Mouse (Mus musculus) liver, adult 2 months (tissue): ENCODE results near the gene Gab2. TPM values are rescaled to one million over a fixed set of nuclear protein-coding genes. Genes with fewer than 3 reads are reported as not detected.

Experiments
- DNase-seq: peaks from one replicate; pipeline ENCODE4 v3.0.0-alpha.2; 2011; ENCODE audit warnings: low read depth, low spot score; ENCODE audit errors: extremely low read depth
- H3K27ac ChIP-seq: fragments of 200-500 bp; replicated peaks from 2 replicates; pipeline ENCODE4 v1.5.1; 2012; ENCODE audit warnings: low read depth, mild to moderate bottlenecking, control low read depth, inconsistent platforms, low read length; ENCODE audit not compliant: insufficient read depth
- H3K27me3 ChIP-seq: fragments of 200-500 bp; 2 replicates; pipeline ENCODE4 v1.6.1; 2012; ENCODE audit warnings: mild to moderate bottlenecking, moderate library complexity, low read length, inconsistent platforms; ENCODE audit not compliant: control insufficient read depth, insufficient read depth
- H3K36me3 ChIP-seq: fragments of 200-500 bp; 2 replicates; pipeline ENCODE4 v1.6.1; 2012; ENCODE audit warnings: low read length, inconsistent platforms; ENCODE audit not compliant: control insufficient read depth, insufficient read depth
- H3K4me1 ChIP-seq: fragments of 200-500 bp; 2 replicates; pipeline ENCODE4 v1.6.1; 2011; ENCODE audit warnings: low read length; ENCODE audit not compliant: control insufficient read depth, insufficient read depth
- H3K4me3 ChIP-seq: fragments of 200-500 bp; 2 replicates; pipeline ENCODE4 v1.5.1; 2011; ENCODE audit warnings: low read depth, mild to moderate bottlenecking, control low read depth, low read length, moderate library complexity; ENCODE audit not compliant: insufficient read depth
- H3K79me2 ChIP-seq: fragments of 200-500 bp; 2 replicates; pipeline ENCODE4 v1.6.1; 2012; ENCODE audit warnings: inconsistent platforms, mild to moderate bottlenecking, low read length, moderate library complexity; ENCODE audit not compliant: control insufficient read depth, insufficient read depth
- H3K9ac ChIP-seq: fragments of 200-500 bp; 2 replicates; pipeline ENCODE4 v1.6.1; 2012; ENCODE audit warnings: low read depth, mild to moderate bottlenecking, control low read depth, inconsistent platforms, low read length
- CTCF ChIP-seq: fragments of 200-500 bp; IDR thresholded peaks from 2 replicates; pipeline ENCODE4 v1.5.1; 2011; ENCODE audit warnings: low read depth, low read length, control low read depth
- POLR2A ChIP-seq: fragments of 200-500 bp; IDR thresholded peaks from 2 replicates; pipeline ENCODE4 v1.6.1; 2011; ENCODE audit warnings: low read length, control low read depth; ENCODE audit not compliant: insufficient read depth; ENCODE audit errors: extremely low read depth
- WGBS: fragments of 180-500 bp; shearing (Covaris S2); methylation state at CpG from one replicate; pipeline ENCODE4 v1.1.7; 2018; 5-methylcytosine and 5-hydroxymethylcytosine counted together
- polyA plus RNA-seq: library from polyadenylated mRNA; depleted of rRNA; stranded (reverse); fragments of >200 nt; gene quantifications from 2 replicates; pipeline ENCODE4 v1.2.3, GENCODE M21; 2012
- total RNA-seq: library from RNA; depleted of rRNA; stranded (reverse); fragments of >200 nt; gene quantifications from 2 replicates; pipeline ENCODE4 v1.2.3, GENCODE M21; 2014

Gab2 gene
- total and polyA plus RNA-seq, 2 experiments: 1.0 TPM

GRCm38 (mm10) chr7:97247661-97248060 is 166.3 kb downstream of the Gab2 start:
- TF ChIP-seq POLR2A (no peak), CTCF (no peak)
- DNase-seq: no peak
- Histone ChIP-seq H3K4me3 (no peak overlapping the region), H3K36me3 (no peaks in the 10 kb centered on the region), H3K9ac (no peak overlapping the region), H3K27me3 (no peaks in the 10 kb centered on the region), H3K27ac (no peak overlapping the region), H3K4me1 (no peaks in the 10 kb centered on the region), H3K79me2 (no peaks in the 10 kb centered on the region)
- WGBS: 50% methylated on average over 1 of the region's 1 CpGs

GRCm38 (mm10) chr7:97248136-97248535 is 166.8 kb downstream of the Gab2 start:
- Histone ChIP-seq H3K4me3 (no peak overlapping the region), H3K79me2 (no peaks in the 10 kb centered on the region), H3K27ac (no peak overlapping the region), H3K27me3 (no peaks in the 10 kb centered on the region), H3K9ac (no peak overlapping the region), H3K4me1 (no peaks in the 10 kb centered on the region), H3K36me3 (no peaks in the 10 kb centered on the region)
- WGBS: 88% methylated on average over 5 of the region's 5 CpGs
- TF ChIP-seq POLR2A: no peak
- no peak for TF ChIP-seq CTCF
- no peak for DNase-seq

GRCm38 (mm10) chr7:97251638-97252037 is 170.3 kb downstream of the Gab2 start:
- DNase-seq: peak; percentile 25
- Histone ChIP-seq H3K27me3 (no peaks in the 10 kb centered on the region), H3K4me3 (no peak overlapping the region), H3K9ac (no peak overlapping the region), H3K4me1 (no peaks in the 10 kb centered on the region), H3K79me2 (no peaks in the 10 kb centered on the region), H3K36me3 (no peaks in the 10 kb centered on the region), H3K27ac (no peak overlapping the region)
- TF ChIP-seq POLR2A (no peak), CTCF (no peak)
- WGBS: 41% methylated on average over 2 of the region's 2 CpGs

- 48% methylated on average over 1 of the region's 1 CpGs for WGBS
Observed at GRCm38 (mm10) chr7:97262541-97262940, 181.2 kb downstream of the Gab2 start.

GRCm38 (mm10) chr7:97270367-97270766 is 189.0 kb downstream of the Gab2 start:
- no peaks in the 10 kb centered on the region for H3K79me2 ChIP-seq
- H3K36me3 ChIP-seq: no peaks in the 10 kb centered on the region
- TF ChIP-seq POLR2A: no peak
- TF ChIP-seq CTCF: no peak
- H3K27ac ChIP-seq: no peak overlapping the region
- no peak overlapping the region for H3K9ac ChIP-seq
- H3K4me3 ChIP-seq: no peak overlapping the region
- H3K27me3 ChIP-seq: no peaks in the 10 kb centered on the region
- no peaks in the 10 kb centered on the region for H3K4me1 ChIP-seq
- no peak for DNase-seq

More at GRCm38 (mm10) chr7:97262541-97262940, 181.2 kb downstream of the Gab2 start:
- H3K9ac ChIP-seq: no peak overlapping the region
- H3K27ac ChIP-seq: no peak overlapping the region
- no peak for DNase-seq
- H3K79me2 ChIP-seq: no peaks in the 10 kb centered on the region
- H3K36me3 ChIP-seq: no peaks in the 10 kb centered on the region
- H3K4me3 ChIP-seq: no peak overlapping the region
- TF ChIP-seq CTCF (no peak), POLR2A (no peak)
- no peaks in the 10 kb centered on the region for H3K4me1 ChIP-seq
- no peaks in the 10 kb centered on the region for H3K27me3 ChIP-seq

GRCm38 (mm10) chr7:97271068-97271467 is 189.7 kb downstream of the Gab2 start:
- Histone ChIP-seq H3K79me2 (no peaks in the 10 kb centered on the region), H3K27me3 (no peaks in the 10 kb centered on the region), H3K36me3 (no peaks in the 10 kb centered on the region), H3K4me1 (no peaks in the 10 kb centered on the region), H3K4me3 (no peak overlapping the region), H3K27ac (no peak overlapping the region), H3K9ac (no peak overlapping the region)
- 75% methylated on average over 1 of the region's 1 CpGs for WGBS
- DNase-seq: no peak
- no peak for TF ChIP-seq CTCF
- TF ChIP-seq POLR2A: no peak
